Mouse (Mus musculus) large intestine, adult 2 months (tissue): ENCODE measurements around the gene Gpc3. TPM values are rescaled to one million over a fixed set of nuclear protein-coding genes. Genes with fewer than 3 reads are reported as not detected.
"Not testable (repeated sequence)": the region's sequence is repeated elsewhere in the genome, so short reads cannot be mapped to it uniquely, and the experiment has no call there.

Experiments used
- DNase-seq: peaks from one replicate; pipeline ENCODE4 v3.0.0-alpha.2; 2012; ENCODE audit warnings: low read depth, low spot score
- WGBS: fragments of 180-500 bp; shearing (Covaris S2); methylation state at CpG from one replicate; pipeline ENCODE4 v1.1.7; 2018; 5-methylcytosine and 5-hydroxymethylcytosine counted together
- polyA plus RNA-seq: library from polyadenylated mRNA; depleted of rRNA; stranded (reverse); fragments of >200 nt; gene quantifications from 2 replicates; pipeline ENCODE4 v1.2.3, GENCODE M21; 2012

The Gpc3 gene
- polyA plus RNA-seq, 1 experiment: 7.4 TPM

- 56% methylated on average over 3 of the region's 3 CpGs for WGBS
- DNase-seq: no peak
Observed at GRCm38 (mm10) chrX:52441798-52442197, 172.0 kb downstream of the Gpc3 start.

- DNase-seq: no peak
- WGBS: 71% methylated on average over 5 of the region's 5 CpGs
Observed at GRCm38 (mm10) chrX:52439421-52439820, 174.3 kb downstream of the Gpc3 start.

- WGBS: 85% methylated on average over 5 of the region's 5 CpGs
- DNase-seq: no peak
Observed at GRCm38 (mm10) chrX:52425605-52426004, 188.1 kb downstream of the Gpc3 start.

- no peak for DNase-seq
Observed at GRCm38 (mm10) chrX:52419850-52420249, 193.9 kb downstream of the Gpc3 start.

GRCm38 (mm10) chrX:52412936-52413335, 200.8 kb downstream of the Gpc3 start:
- WGBS: 90% methylated on average over 3 of the region's 3 CpGs
- no peak for DNase-seq

More at GRCm38 (mm10) chrX:52419850-52420249, 193.9 kb downstream of the Gpc3 start:
- WGBS: 75% methylated on average over 3 of the region's 3 CpGs

- 93% methylated on average over 2 of the region's 2 CpGs for WGBS
- DNase-seq: no peak
Observed at GRCm38 (mm10) chrX:52401188-52401587, 212.6 kb downstream of the Gpc3 start.

GRCm38 (mm10) chrX:52375129-52375528, 238.6 kb downstream of the Gpc3 start:
- no peak for DNase-seq
- WGBS: 50% methylated on average over 3 of the region's 3 CpGs

GRCm38 (mm10) chrX:52374209-52374608, 239.5 kb downstream of the Gpc3 start:
- DNase-seq: no peak
- WGBS: 46% methylated on average over 14 of the region's 14 CpGs

GRCm38 (mm10) chrX:52372436-52372835, 241.3 kb downstream of the Gpc3 start:
- 42% methylated on average over 5 of the region's 5 CpGs for WGBS
- no peak for DNase-seq

- WGBS: 60% methylated on average over 8 of the region's 8 CpGs
- no peak for DNase-seq
Observed at GRCm38 (mm10) chrX:52369938-52370758, 243.6 kb downstream of the Gpc3 start.

- no peak for DNase-seq
- WGBS: 74% methylated on average over 6 of the region's 6 CpGs
Observed at GRCm38 (mm10) chrX:52369304-52369937, 244.3 kb downstream of the Gpc3 start.

GRCm38 (mm10) chrX:52366826-52367225, 246.9 kb downstream of the Gpc3 start:
- no peak for DNase-seq
- 79% methylated on average over 5 of the region's 5 CpGs for WGBS

GRCm38 (mm10) chrX:52365790-52366189, 248.0 kb downstream of the Gpc3 start:
- 85% methylated on average over 10 of the region's 10 CpGs for WGBS

GRCm38 (mm10) chrX:52362241-52363011, 251.3 kb downstream of the Gpc3 start:
- 89% methylated on average over 4 of the region's 4 CpGs for WGBS

More at GRCm38 (mm10) chrX:52365790-52366189, 248.0 kb downstream of the Gpc3 start:
- no peak for DNase-seq

GRCm38 (mm10) chrX:52352981-52353380, 260.8 kb downstream of the Gpc3 start:
- 93% methylated on average over 4 of the region's 4 CpGs for WGBS
- DNase-seq: no peak

More at GRCm38 (mm10) chrX:52362241-52363011, 251.3 kb downstream of the Gpc3 start:
- no peak for DNase-seq

- DNase-seq: not testable (repeated sequence)
- 68% methylated on average over 5 of the region's 5 CpGs for WGBS
Observed at GRCm38 (mm10) chrX:52350631-52351030, 263.1 kb downstream of the Gpc3 start.

- DNase-seq: no peak
- 70% methylated on average over 6 of the region's 6 CpGs for WGBS
Observed at GRCm38 (mm10) chrX:52348773-52349172, 265.0 kb downstream of the Gpc3 start.

GRCm38 (mm10) chrX:52344018-52344417, 269.7 kb downstream of the Gpc3 start:
- whole genome bisulfite sequencing: 64% methylated on average over 3 of the region's 3 CpGs
- DNase-seq: no peak

- no peak for DNase-seq
- WGBS: 72% methylated on average over 3 of the region's 3 CpGs
Observed at GRCm38 (mm10) chrX:52340251-52340650, 273.5 kb downstream of the Gpc3 start.

GRCm38 (mm10) chrX:52321791-52322190, 292.0 kb downstream of the Gpc3 start:
- WGBS: 82% methylated on average over 4 of the region's 4 CpGs
- DNase-seq: no peak
